Mouse (Mus musculus) gonadal fat pad, adult 2 months (tissue): ENCODE measurements around the gene Sycn. TPM values are rescaled to one million over a fixed set of nuclear protein-coding genes. Genes with fewer than 3 reads are reported as not detected.
"Not testable (repeated sequence)": the region's sequence is repeated elsewhere in the genome, so short reads cannot be mapped to it uniquely, and the experiment has no call there.

ENCODE experiments used
- DNase-seq: peaks from one replicate; pipeline ENCODE4 v3.0.0-alpha.2; 2012; ENCODE audit warnings: low read depth
- polyA plus RNA-seq: library from polyadenylated mRNA; depleted of rRNA; stranded (reverse); fragments of >200 nt; gene quantifications from 2 replicates; pipeline ENCODE4 v1.2.3, GENCODE M21; 2012; rRNA removed

Sycn gene
- 0.86 and 6.9 TPM in 2 replicates for polyA plus RNA-seq

- no peak for DNase-seq
Observed at GRCm38 (mm10) chr7:28540526-28540925, at the start of gene Sycn. Sycn (plus strand) TSS chr7:28540885.

- no peak for DNase-seq
Observed at GRCm38 (mm10) chr7:28490903-28491302, 49.8 kb upstream of the Sycn start.

- no peak for DNase-seq
Observed at GRCm38 (mm10) chr7:28492310-28492709, 48.4 kb upstream of the Sycn start.

GRCm38 (mm10) chr7:28495426-28495825, 45.3 kb upstream of the Sycn start:
- DNase-seq = no peak

GRCm38 (mm10) chr7:28505585-28505984, 35.1 kb upstream of the Sycn start:
- no peak for DNase-seq

GRCm38 (mm10) chr7:28509121-28509520, 31.6 kb upstream of the Sycn start:
- not testable (repeated sequence) for DNase-seq

GRCm38 (mm10) chr7:28510405-28510974, 30.2 kb upstream of the Sycn start, which contains the start of gene Ifnl2:
Ifnl2 (minus strand) TSS chr7:28510455.
- not testable (repeated sequence) for DNase-seq

GRCm38 (mm10) chr7:28511441-28511840, 29.2 kb upstream of the Sycn start:
- DNase-seq = no peak

- not testable (repeated sequence) for DNase-seq
Observed at GRCm38 (mm10) chr7:28522536-28522935, 18.1 kb upstream of the Sycn start, which contains the start of gene Ifnl3. Ifnl3 (plus strand) TSS chr7:28522836.

GRCm38 (mm10) chr7:28527922-28528719, 12.6 kb upstream of the Sycn start:
- DNase-seq = no peak

- no peak for DNase-seq
Observed at GRCm38 (mm10) chr7:28532005-28532404, 8.7 kb upstream of the Sycn start.

GRCm38 (mm10) chr7:28538886-28539285, 1.8 kb upstream of the Sycn start:
- not testable (repeated sequence) for DNase-seq

GRCm38 (mm10) chr7:28544051-28544601, 3.4 kb downstream of the Sycn start:
- DNase-seq = no peak

GRCm38 (mm10) chr7:28545048-28545890, 4.6 kb downstream of the Sycn start:
- DNase-seq = no peak

GRCm38 (mm10) chr7:28545891-28546210, 5.2 kb downstream of the Sycn start:
- no peak for DNase-seq

- DNase-seq = no peak
Observed at GRCm38 (mm10) chr7:28546649-28547048, 6.0 kb downstream of the Sycn start.

- DNase-seq = no peak
Observed at GRCm38 (mm10) chr7:28547154-28547553, 6.5 kb downstream of the Sycn start, which contains the start of gene Nccrp1. Nccrp1 (minus strand) TSS chr7:28547254.

- DNase-seq = no peak
Observed at GRCm38 (mm10) chr7:28547628-28548027, 6.9 kb downstream of the Sycn start.

GRCm38 (mm10) chr7:28553076-28553475, 12.4 kb downstream of the Sycn start:
- no peak for DNase-seq

- DNase-seq = no peak
Observed at GRCm38 (mm10) chr7:28555939-28556535, 15.4 kb downstream of the Sycn start.

- no peak for DNase-seq
Observed at GRCm38 (mm10) chr7:28557069-28557468, 16.4 kb downstream of the Sycn start.

- no peak for DNase-seq
Observed at GRCm38 (mm10) chr7:28557708-28558107, 17.0 kb downstream of the Sycn start.
